Mouse (Mus musculus) R1 (cell line): ENCODE data around the gene Gtf2e1.

ENCODE experiments used
- DNase-seq: peaks from one replicate; pipeline ENCODE4 v3.0.0-alpha.2; 2018; ENCODE audit warnings: low read depth, low spot score

Gene Gtf2e1

GRCm38 (mm10) chr16:37546312-37546711, 6.7 kb upstream of the Gtf2e1 start:
- DNase-seq, result no peak

GRCm38 (mm10) chr16:37540776-37541175, 1.2 kb upstream of the Gtf2e1 start:
- DNase-seq, result peak; percentile 16

- DNase-seq, result no peak
Measured at GRCm38 (mm10) chr16:37539240-37539610, 364 bp downstream of the Gtf2e1 start.

- DNase-seq, result no peak
Measured at GRCm38 (mm10) chr16:37533369-37534068, 6.1 kb downstream of the Gtf2e1 start.

- DNase-seq, result no peak
Measured at GRCm38 (mm10) chr16:37532046-37532445, 7.5 kb downstream of the Gtf2e1 start.

GRCm38 (mm10) chr16:37530170-37530569, 9.4 kb downstream of the Gtf2e1 start:
- DNase-seq, result no peak

- DNase-seq, result no peak
Measured at GRCm38 (mm10) chr16:37526688-37527223, 12.8 kb downstream of the Gtf2e1 start.

GRCm38 (mm10) chr16:37525121-37525520, 14.5 kb downstream of the Gtf2e1 start:
- DNase-seq, result no peak

GRCm38 (mm10) chr16:37522100-37522697, 17.4 kb downstream of the Gtf2e1 start:
- DNase-seq, result peak; percentile 61

GRCm38 (mm10) chr16:37520190-37521040, 19.2 kb downstream of the Gtf2e1 start:
- DNase-seq, result no peak

- no peak for DNase-seq
Measured at GRCm38 (mm10) chr16:37519721-37520120, 19.9 kb downstream of the Gtf2e1 start.

GRCm38 (mm10) chr16:37518662-37519061, 20.9 kb downstream of the Gtf2e1 start:
- no peak for DNase-seq

- no peak for DNase-seq
Measured at GRCm38 (mm10) chr16:37517596-37518211, 21.9 kb downstream of the Gtf2e1 start.

GRCm38 (mm10) chr16:37516376-37516993, 23.1 kb downstream of the Gtf2e1 start:
- DNase-seq, result peak; percentile 32

- DNase-seq, result peak; percentile 39
Measured at GRCm38 (mm10) chr16:37514644-37515043, 24.9 kb downstream of the Gtf2e1 start.

GRCm38 (mm10) chr16:37511489-37511888, 28.1 kb downstream of the Gtf2e1 start:
- no peak for DNase-seq

- no peak for DNase-seq
Measured at GRCm38 (mm10) chr16:37506751-37507150, 32.8 kb downstream of the Gtf2e1 start.

- DNase-seq, result no peak
Measured at GRCm38 (mm10) chr16:37504517-37504916, 35.1 kb downstream of the Gtf2e1 start.

- DNase-seq, result no peak
Measured at GRCm38 (mm10) chr16:37498581-37498980, 41.0 kb downstream of the Gtf2e1 start.

GRCm38 (mm10) chr16:37495017-37495416, 44.6 kb downstream of the Gtf2e1 start:
- DNase-seq, result no peak
